Mouse (Mus musculus): Measurements from ENCODE around the gene Ndufab1. TPM values are rescaled to one million over a fixed set of nuclear protein-coding genes. Genes with fewer than 3 reads are reported as not detected.

Gene Ndufab1
- polyA plus RNA-seq, 1 experiment, result 361 TPM

DNA sequence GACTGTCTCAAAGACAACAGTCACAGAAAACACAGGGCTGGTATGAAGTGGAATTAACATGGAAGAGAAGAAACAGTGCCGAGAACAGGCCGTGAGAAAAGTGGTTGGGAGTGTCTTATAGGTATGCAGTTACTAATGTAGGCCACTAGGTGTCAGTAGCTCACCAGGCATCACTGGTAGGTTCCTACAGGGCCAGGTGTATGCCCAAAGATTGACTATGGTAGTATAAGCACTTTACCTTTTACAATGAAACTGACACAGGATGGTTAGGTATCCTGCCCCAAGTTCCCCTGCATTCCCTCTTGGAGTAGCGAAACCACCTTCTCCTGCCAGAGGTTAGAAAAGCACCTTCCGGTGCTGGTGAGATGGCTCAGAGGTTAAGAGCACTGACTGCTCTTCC is 2.5 kb downstream of the Ndufab1 start:
- TF ChIP-seq CTCF (IDR thresholded peaks at IDR 0.05; ENCODE audit: borderline replicate concordance, control insufficient read depth, extremely low read depth, insufficient read depth, low read length, poor library complexity) (no peak), POLR2A (IDR thresholded peaks at IDR 0.05; ENCODE audit: control insufficient read depth, extremely low read depth, insufficient read depth, low read length, poor library complexity) (no peak)
- H3K27me3 ChIP-seq (ENCODE audit: control insufficient read depth, insufficient read depth, low read length), result no peaks in the 10 kb centered on the region
- H3K4me1 ChIP-seq (replicated peaks; ENCODE audit: control insufficient read depth, insufficient read depth, low read length), result peaks cover 5% of the 10 kb centered on the region
- 55% methylated on average over 4 of the region's 4 CpGs for WGBS
- H3K4me3 ChIP-seq (ENCODE audit: control insufficient read depth, insufficient read depth, low read length), result no peak overlapping the region
- peak; percentile 55 for DNase-seq
- H3K27ac ChIP-seq (ENCODE audit: control insufficient read depth, insufficient read depth, low read length), result no peak overlapping the region
- peaks cover 28% of the 10 kb centered on the region for H3K36me3 ChIP-seq (ENCODE audit: control insufficient read depth, insufficient read depth, low read length)

DNA sequence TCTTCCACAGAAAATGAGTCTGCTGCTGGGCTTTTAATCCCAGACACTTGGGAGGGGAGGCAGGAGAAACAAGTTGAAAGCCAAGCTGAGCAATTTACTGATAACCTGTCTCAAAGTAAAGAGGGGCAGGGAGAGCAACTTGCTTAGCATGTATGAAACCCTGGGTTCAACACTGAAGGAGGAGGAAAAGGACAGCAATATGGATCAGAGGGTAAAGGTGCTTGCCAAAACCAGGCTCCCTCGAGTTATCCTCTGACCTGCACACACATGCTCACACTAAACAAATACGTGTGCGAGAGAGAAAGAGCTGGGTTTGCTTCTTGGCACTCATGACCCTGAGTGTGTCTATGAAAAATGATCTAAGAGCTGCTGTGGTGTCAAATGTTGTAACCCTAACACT is 3.7 kb downstream of the Ndufab1 start:
- no peaks in the 10 kb centered on the region for H3K27me3 ChIP-seq (ENCODE audit: control insufficient read depth, insufficient read depth, low read length)
- H3K27ac ChIP-seq (ENCODE audit: control insufficient read depth, insufficient read depth, low read length), result no peak overlapping the region
- DNase-seq, result no peak
- H3K4me3 ChIP-seq (ENCODE audit: control insufficient read depth, insufficient read depth, low read length), result no peak overlapping the region
- 96% methylated on average over 3 of the region's 3 CpGs for WGBS
- no peak for TF ChIP-seq CTCF (IDR thresholded peaks at IDR 0.05; ENCODE audit: borderline replicate concordance, control insufficient read depth, extremely low read depth, insufficient read depth, low read length, poor library complexity)
- no peak for TF ChIP-seq POLR2A (IDR thresholded peaks at IDR 0.05; ENCODE audit: control insufficient read depth, extremely low read depth, insufficient read depth, low read length, poor library complexity)
- peaks cover 31% of the 10 kb centered on the region for H3K36me3 ChIP-seq (ENCODE audit: control insufficient read depth, insufficient read depth, low read length)
- H3K4me1 ChIP-seq (replicated peaks; ENCODE audit: control insufficient read depth, insufficient read depth, low read length), result peaks cover 5% of the 10 kb centered on the region

DNA sequence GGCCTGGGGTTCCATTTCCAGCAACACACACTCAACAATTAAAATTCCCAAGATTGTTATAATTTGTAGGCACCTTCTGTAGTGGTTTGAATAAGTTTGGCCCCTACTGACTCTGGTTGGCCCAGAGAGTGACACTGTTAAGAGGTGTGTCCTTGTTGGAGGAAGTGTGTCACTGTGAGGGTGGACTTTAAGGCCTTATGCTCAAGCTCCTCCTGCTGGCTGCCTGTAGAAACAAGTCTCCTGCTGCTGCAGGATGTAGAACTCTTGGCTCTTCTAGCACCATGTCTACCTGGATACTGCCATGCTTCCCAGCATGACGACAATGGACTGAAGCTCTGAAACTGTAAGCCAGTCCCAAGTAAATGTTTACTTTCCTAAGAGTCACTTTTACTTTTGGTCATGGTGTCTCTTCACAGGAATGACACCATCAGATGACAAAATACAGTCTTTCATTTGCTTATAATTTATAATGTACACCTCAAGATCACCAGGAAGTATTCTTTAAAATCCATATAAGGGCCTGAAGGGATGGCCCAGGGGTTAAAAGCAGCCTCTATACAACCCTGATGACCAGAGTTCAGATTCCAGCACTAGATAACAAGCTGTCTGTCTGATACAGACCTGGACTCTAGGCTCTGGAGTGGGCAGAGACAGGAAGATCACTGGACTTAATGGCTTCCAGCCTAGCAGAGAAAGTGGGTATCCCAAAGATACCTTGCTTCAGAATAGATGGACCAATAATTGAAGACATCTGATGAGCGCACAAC is 6.9 kb downstream of the Ndufab1 start:
- H3K27me3 ChIP-seq (ENCODE audit: control insufficient read depth, insufficient read depth, low read length), result no peaks in the 10 kb centered on the region
- TF ChIP-seq POLR2A (IDR thresholded peaks at IDR 0.05; ENCODE audit: control insufficient read depth, extremely low read depth, insufficient read depth, low read length, poor library complexity) (no peak), CTCF (IDR thresholded peaks at IDR 0.05; ENCODE audit: borderline replicate concordance, control insufficient read depth, extremely low read depth, insufficient read depth, low read length, poor library complexity) (no peak)
- no peaks in the 10 kb centered on the region for H3K4me1 ChIP-seq (replicated peaks; ENCODE audit: control insufficient read depth, insufficient read depth, low read length)
- peaks cover 57% of the 10 kb centered on the region for H3K36me3 ChIP-seq (ENCODE audit: control insufficient read depth, insufficient read depth, low read length)
- 95% methylated on average over 2 of the region's 2 CpGs for WGBS
- H3K4me3 ChIP-seq (ENCODE audit: control insufficient read depth, insufficient read depth, low read length), result no peak overlapping the region
- no peak for DNase-seq
- no peak overlapping the region for H3K27ac ChIP-seq (ENCODE audit: control insufficient read depth, insufficient read depth, low read length)

DNA sequence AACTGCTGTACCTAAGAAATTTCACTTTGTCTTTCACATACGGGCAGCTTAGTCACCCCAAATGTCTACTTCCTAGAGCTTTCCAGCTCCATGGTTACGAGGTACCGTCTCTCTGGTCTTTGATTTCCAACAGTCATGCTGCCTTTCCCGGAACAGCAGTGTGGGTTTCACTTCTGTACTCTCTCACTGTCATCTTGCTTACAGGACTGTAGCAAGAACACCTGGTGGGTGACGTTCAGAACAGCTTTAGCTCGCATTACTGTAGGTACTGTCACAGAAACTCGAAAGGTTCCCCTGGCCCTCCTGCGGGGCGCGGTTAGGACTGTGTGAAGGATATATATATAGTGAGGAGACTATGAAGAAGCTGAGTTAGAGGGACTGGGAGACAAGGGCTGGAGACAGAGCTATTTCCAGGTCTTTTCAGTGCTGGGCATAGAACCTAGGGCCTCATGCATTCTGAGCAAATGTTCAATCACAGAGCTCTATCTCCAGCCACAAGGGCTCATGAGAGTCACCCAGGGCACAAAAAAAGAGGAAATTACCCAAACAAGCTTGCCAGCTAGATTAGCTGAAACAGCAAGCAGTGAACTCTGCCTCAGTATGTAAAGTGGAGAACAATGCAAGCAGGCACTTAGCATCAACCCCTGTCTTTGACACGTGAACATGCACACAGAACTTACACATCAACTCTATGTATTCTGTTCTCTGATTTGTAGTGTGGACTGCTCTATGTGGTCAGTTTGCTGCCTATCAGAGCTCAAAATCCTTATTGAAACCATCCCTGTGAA is 14.3 kb downstream of the Ndufab1 start:
- Histone ChIP-seq H3K4me1 (replicated peaks; ENCODE audit: control insufficient read depth, insufficient read depth, low read length) (no peaks in the 10 kb centered on the region), H3K4me3 (ENCODE audit: control insufficient read depth, insufficient read depth, low read length) (no peak overlapping the region), H3K27ac (ENCODE audit: control insufficient read depth, insufficient read depth, low read length) (no peak overlapping the region), H3K27me3 (ENCODE audit: control insufficient read depth, insufficient read depth, low read length) (no peaks in the 10 kb centered on the region), H3K36me3 (ENCODE audit: control insufficient read depth, insufficient read depth, low read length) (peaks cover 61% of the 10 kb centered on the region)
- TF ChIP-seq POLR2A (IDR thresholded peaks at IDR 0.05; ENCODE audit: control insufficient read depth, extremely low read depth, insufficient read depth, low read length, poor library complexity) (no peak), CTCF (IDR thresholded peaks at IDR 0.05; ENCODE audit: borderline replicate concordance, control insufficient read depth, extremely low read depth, insufficient read depth, low read length, poor library complexity) (no peak)
- WGBS, result 89% methylated on average over 11 of the region's 11 CpGs
- DNase-seq, result no peak

DNA sequence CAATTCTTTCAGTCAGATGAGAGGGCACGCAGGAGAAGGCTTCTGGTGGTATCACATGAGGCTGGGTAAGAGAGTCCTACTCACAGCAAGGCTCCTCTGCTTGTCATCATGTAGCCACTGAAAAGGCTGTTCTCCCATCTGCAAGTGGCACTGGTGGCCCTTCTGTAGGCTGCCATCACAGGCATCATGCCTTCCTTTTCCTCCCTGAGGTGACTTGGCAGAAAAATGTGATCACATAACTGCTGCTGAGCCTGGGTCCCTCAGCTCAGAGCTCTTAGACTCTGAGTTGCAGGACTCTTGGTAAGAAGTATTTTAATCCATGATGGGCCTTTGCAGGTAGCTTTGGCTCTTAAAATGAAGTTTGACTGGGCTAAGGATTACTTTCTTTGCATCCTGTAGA is 20.6 kb downstream of the Ndufab1 start:
- H3K4me1 ChIP-seq (replicated peaks; ENCODE audit: control insufficient read depth, insufficient read depth, low read length), result no peaks in the 10 kb centered on the region
- H3K4me3 ChIP-seq (ENCODE audit: control insufficient read depth, insufficient read depth, low read length), result no peak overlapping the region
- no peak for DNase-seq
- no peaks in the 10 kb centered on the region for H3K27me3 ChIP-seq (ENCODE audit: control insufficient read depth, insufficient read depth, low read length)
- H3K27ac ChIP-seq (ENCODE audit: control insufficient read depth, insufficient read depth, low read length), result no peak overlapping the region
- no peak for TF ChIP-seq POLR2A (IDR thresholded peaks at IDR 0.05; ENCODE audit: control insufficient read depth, extremely low read depth, insufficient read depth, low read length, poor library complexity)
- TF ChIP-seq CTCF (IDR thresholded peaks at IDR 0.05; ENCODE audit: borderline replicate concordance, control insufficient read depth, extremely low read depth, insufficient read depth, low read length, poor library complexity), result no peak
- WGBS, result 92% methylated on average over 1 of the region's 1 CpGs
- peaks cover 63% of the 10 kb centered on the region for H3K36me3 ChIP-seq (ENCODE audit: control insufficient read depth, insufficient read depth, low read length)

DNA sequence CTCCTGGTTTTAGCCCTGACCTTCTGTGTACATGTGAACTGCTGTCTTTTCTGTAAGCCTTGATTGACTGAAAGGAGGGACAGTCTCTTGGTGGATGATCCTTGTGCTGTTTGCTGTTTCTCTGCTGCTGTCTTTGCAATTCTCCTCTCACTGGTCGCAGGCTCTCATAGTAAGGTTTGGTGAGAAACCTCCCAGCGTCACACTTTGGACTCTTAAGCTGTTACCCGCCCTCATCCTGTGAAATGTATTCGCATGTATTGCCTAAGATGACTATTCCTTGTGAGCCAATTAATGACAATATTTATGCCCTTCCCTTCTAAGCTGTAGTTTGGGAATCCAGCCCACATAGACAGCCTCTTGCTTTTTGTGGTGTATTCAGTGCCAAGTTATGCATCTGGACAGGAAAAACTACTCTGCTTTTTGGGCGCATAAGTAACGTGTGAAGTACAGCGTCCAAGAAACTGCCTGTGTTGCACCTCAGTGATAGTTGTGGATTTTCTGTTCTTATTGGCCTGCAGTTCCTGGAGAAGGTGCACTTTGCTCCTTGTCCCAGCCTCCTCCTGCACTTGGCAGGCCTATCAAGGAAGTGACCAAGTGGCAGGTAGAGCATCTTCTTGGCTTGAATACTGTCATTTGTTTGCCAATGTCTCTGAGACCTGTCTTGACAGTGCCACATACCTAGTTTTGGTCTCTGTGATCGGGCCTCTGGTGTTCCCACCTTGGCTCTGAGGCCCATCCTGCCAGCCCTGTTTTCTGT is 21.7 kb downstream of the Ndufab1 start:
- Histone ChIP-seq H3K27me3 (ENCODE audit: control insufficient read depth, insufficient read depth, low read length) (no peaks in the 10 kb centered on the region), H3K4me1 (replicated peaks; ENCODE audit: control insufficient read depth, insufficient read depth, low read length) (no peaks in the 10 kb centered on the region), H3K36me3 (ENCODE audit: control insufficient read depth, insufficient read depth, low read length) (peaks cover 70% of the 10 kb centered on the region), H3K4me3 (ENCODE audit: control insufficient read depth, insufficient read depth, low read length) (no peak overlapping the region), H3K27ac (ENCODE audit: control insufficient read depth, insufficient read depth, low read length) (no peak overlapping the region)
- 96% methylated on average over 8 of the region's 8 CpGs for WGBS
- DNase-seq, result no peak
- no peak for TF ChIP-seq CTCF (IDR thresholded peaks at IDR 0.05; ENCODE audit: borderline replicate concordance, control insufficient read depth, extremely low read depth, insufficient read depth, low read length, poor library complexity)

Measured in thymus, adult 2 months (tissue).